Mouse (Mus musculus) limb, embryonic 14.5 days (tissue): ENCODE measurements around the gene Slc18a2. TPM values are rescaled to one million over a fixed set of nuclear protein-coding genes. Genes with fewer than 3 reads are reported as not detected.
A peak's percentile ranks its signal among the peaks of the same experiment; 100 is the strongest.

Experiments
- ATAC-seq: fragments of 200-750 bp; cut with Nextera tagmentation; 2 replicates; pipeline ENCODE4 v1.8.0; 2017; ENCODE audit warnings: low read depth, moderate number of reproducible peaks, moderate TSS enrichment; ENCODE audit not compliant: low FRiP score
- DNase-seq: peaks from one replicate; pipeline ENCODE4 v3.0.0-alpha.2; 2015; ENCODE audit warnings: low spot score
- H3K27ac ChIP-seq: fragments of 300-500 bp; sonication (generic); replicated peaks from 2 replicates; pipeline ENCODE4 v1.5.1; 2014; ENCODE audit warnings: low read depth, mild to moderate bottlenecking, low read length, moderate library complexity, mixed read lengths
- H3K27me3 ChIP-seq: fragments of 300-500 bp; sonication (generic); 2 replicates; pipeline ENCODE4 v1.6.1; 2014; ENCODE audit warnings: low read length, mixed read lengths; ENCODE audit not compliant: control insufficient read depth, insufficient read depth
- H3K36me3 ChIP-seq: fragments of 300-500 bp; sonication (generic); 2 replicates; pipeline ENCODE4 v1.6.1; 2014; ENCODE audit warnings: mild to moderate bottlenecking, low read length, moderate library complexity, mixed read lengths; ENCODE audit not compliant: control insufficient read depth, insufficient read depth
- H3K4me1 ChIP-seq: fragments of 300-500 bp; sonication (generic); 2 replicates; pipeline ENCODE4 v1.6.1; 2014; ENCODE audit warnings: antibody characterized with exemption, low read length, mixed read lengths; ENCODE audit not compliant: control insufficient read depth, insufficient read depth
- H3K4me2 ChIP-seq: fragments of 300-500 bp; sonication (generic); replicated peaks from 2 replicates; pipeline ENCODE4 v1.6.1; 2014; ENCODE audit warnings: low read depth, mild to moderate bottlenecking, low read length, moderate library complexity; ENCODE audit not compliant: severe bottlenecking
- H3K4me3 ChIP-seq: fragments of 300-500 bp; sonication (generic); replicated peaks from 2 replicates; pipeline ENCODE4 v1.5.1; 2014; ENCODE audit warnings: low read length
- H3K9ac ChIP-seq: fragments of 300-500 bp; sonication (generic); 2 replicates; pipeline ENCODE4 v1.6.1; 2014; ENCODE audit warnings: mild to moderate bottlenecking, low read depth, low read length, moderate library complexity; ENCODE audit not compliant: severe bottlenecking
- H3K9me3 ChIP-seq: fragments of 300-500 bp; sonication (generic); 2 replicates; pipeline ENCODE4 v1.6.1; 2016; ENCODE audit warnings: low read length; ENCODE audit not compliant: control insufficient read depth
- POLR2A ChIP-seq: fragments of 200-500 bp; IDR thresholded peaks from 2 replicates; pipeline ENCODE4 v1.8.0; 2012; ENCODE audit warnings: inconsistent platforms, mild to moderate bottlenecking, moderate library complexity, borderline replicate concordance; ENCODE audit not compliant: insufficient read depth, insufficient read length; ENCODE audit errors: extremely low read depth
- WGBS: fragments of 180-500 bp; shearing (Covaris S2); extraction: QIAGEN DNeasy Blood & Tissue Kit; methylation state at CpG from one replicate; pipeline ENCODE4 v1.1.7; 2014; 5-methylcytosine and 5-hydroxymethylcytosine counted together
- polyA plus RNA-seq, 2 experiments: library from polyadenylated mRNA; depleted of rRNA in 1 of 2; stranded (reverse) in 1 of 2; unstranded in 1 of 2; fragments of >200 nt; fragmentation: Nextera tagmentation in 1 of 2; extraction: Ambion mirVana in 1 of 2; gene quantifications; 2 replicates each; pipeline versions ENCODE4 v1.2.1 to v1.2.3; 2012 to 2014

Gene Slc18a2
- polyA plus RNA-seq, 2 experiments, result 2.6 to 8.2 TPM

DNA sequence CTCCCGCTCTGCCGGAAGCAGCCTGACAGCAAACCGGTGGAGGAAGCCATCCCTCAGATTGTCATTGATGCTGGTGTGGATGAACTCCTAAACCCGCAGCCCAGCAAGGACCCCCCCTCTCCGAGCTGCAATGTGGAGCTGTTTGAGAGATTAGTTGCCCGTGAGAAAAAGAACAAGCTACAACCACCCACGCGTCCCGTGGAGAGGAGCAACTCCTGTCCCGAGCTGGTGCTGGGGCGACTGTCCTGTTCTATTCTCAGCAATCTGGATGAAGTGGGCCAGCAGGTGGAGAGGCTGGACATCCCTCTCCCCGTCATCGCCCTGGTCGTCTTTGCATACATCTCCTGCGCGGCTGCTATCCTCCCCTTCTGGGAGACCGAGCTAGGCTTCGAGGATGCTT lies 25.7 kb upstream of the Slc18a2 start:
- no peak for DNase-seq
- Histone ChIP-seq H3K4me1 (no peaks in the 10 kb centered on the region), H3K27ac (no peak overlapping the region), H3K27me3 (no peaks in the 10 kb centered on the region), H3K36me3 (no peaks in the 10 kb centered on the region), H3K4me3 (no peak overlapping the region), H3K4me2 (no peak overlapping the region), H3K9me3 (no peaks in the 10 kb centered on the region), H3K9ac (no peak overlapping the region)
- ATAC-seq, result no peak
- 89% methylated on average over 18 of the region's 18 CpGs for WGBS
- no peak for TF ChIP-seq POLR2A

DNA sequence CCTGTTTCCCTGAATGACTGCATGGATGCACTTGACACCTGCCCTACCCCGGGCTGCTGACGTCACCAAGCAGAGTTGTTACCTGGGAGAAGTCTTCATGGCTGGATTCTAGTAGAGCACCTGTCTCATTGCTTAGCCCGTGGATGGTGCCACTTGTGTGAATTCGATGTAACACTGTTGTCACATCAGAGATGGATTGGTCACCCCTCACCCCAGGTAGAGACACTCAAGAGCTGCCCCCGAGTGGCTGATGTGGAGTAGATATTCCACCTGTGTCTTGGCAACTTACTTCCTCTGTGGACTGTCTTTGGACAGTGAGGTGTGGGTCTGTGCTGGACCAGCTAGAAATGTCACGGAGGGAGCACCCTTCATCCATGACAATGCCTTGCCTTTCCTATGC lies 24.6 kb upstream of the Slc18a2 start:
- H3K27ac ChIP-seq, result no peak overlapping the region
- DNase-seq (no peak), ATAC-seq (no peak)
- no peak overlapping the region for H3K9ac ChIP-seq
- no peaks in the 10 kb centered on the region for H3K27me3 ChIP-seq
- no peak overlapping the region for H3K4me2 ChIP-seq
- 83% methylated on average over 6 of the region's 6 CpGs for WGBS
- H3K4me3 ChIP-seq, result no peak overlapping the region
- no peak for TF ChIP-seq POLR2A
- H3K4me1 ChIP-seq, result no peaks in the 10 kb centered on the region
- H3K9me3 ChIP-seq, result no peaks in the 10 kb centered on the region
- no peaks in the 10 kb centered on the region for H3K36me3 ChIP-seq

DNA sequence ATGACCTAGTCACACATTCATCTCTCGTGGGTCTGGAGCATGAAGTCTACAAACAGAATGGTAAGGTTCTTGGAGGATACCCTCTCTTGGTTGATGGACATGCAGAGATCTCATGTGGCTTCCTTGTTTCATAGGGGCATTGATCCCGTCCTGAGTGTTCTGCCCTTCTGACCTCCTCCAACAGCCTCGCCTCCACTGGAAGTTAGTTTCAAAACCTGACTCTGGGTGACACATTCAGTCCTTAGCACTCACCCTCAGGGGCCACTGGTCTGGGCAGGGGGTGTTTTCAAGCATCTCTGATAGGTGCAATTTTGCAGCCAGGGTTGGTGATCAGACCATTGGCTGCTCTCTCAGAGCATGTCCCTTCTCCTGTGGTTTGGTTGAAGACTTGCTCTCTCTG lies 22.1 kb upstream of the Slc18a2 start:
- 73% methylated on average over 3 of the region's 3 CpGs for WGBS
- TF ChIP-seq POLR2A, result no peak

DNA sequence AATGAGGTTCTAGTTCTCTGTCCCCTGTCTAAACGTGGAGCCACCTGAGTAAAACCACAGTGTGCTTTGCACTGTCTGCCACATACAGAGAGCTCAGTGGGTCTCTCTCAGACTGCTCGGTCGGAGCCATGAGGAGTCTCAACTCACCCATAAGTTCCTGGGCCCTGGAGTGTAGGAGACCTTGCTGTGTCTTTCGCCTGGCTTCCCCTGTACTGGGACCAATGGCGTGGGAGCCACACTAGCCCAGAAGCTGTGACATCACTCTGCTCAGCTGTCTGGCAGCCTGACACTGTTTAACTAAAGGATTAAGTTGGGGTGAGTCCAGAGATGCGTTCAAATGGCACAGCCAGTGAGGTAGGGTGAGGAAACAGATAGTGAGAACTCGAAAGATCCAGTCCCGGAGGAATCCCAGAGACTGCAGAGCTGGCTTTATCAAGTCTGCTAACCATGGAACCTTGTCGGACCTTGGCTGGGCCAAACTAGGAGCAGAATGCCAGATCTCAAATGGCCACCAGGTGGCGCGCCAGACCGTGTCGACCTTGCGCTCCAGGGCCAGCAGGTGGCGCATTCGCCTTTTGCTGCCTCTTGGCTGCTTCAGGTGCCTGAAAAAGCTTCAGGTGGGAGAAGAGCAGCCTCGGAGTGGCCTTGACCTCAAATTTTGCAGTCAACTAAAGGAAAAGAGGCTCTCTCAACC lies 21.4 kb upstream of the Slc18a2 start:
- no peaks in the 10 kb centered on the region for H3K36me3 ChIP-seq
- no peak overlapping the region for H3K4me2 ChIP-seq
- 24% methylated on average over 17 of the region's 17 CpGs for WGBS
- DNase-seq (peak; percentile 71), ATAC-seq (no peak)
- no peak overlapping the region for H3K9ac ChIP-seq
- no peak overlapping the region for H3K4me3 ChIP-seq
- H3K27ac ChIP-seq, result no peak overlapping the region
- no peaks in the 10 kb centered on the region for H3K27me3 ChIP-seq
- no peaks in the 10 kb centered on the region for H3K4me1 ChIP-seq
- 0 out of 2 replicates have a peak, but pooled peaks have one; percentile 31 for TF ChIP-seq POLR2A
- H3K9me3 ChIP-seq, result no peaks in the 10 kb centered on the region

More for the DNA sequence above, 22.1 kb upstream of the Slc18a2 start:
- Histone ChIP-seq H3K27ac (no peak overlapping the region), H3K4me1 (no peaks in the 10 kb centered on the region), H3K27me3 (no peaks in the 10 kb centered on the region), H3K9ac (no peak overlapping the region), H3K9me3 (no peaks in the 10 kb centered on the region), H3K4me2 (no peak overlapping the region), H3K4me3 (no peak overlapping the region), H3K36me3 (no peaks in the 10 kb centered on the region)
- DNase-seq (no peak), ATAC-seq (no peak)

DNA sequence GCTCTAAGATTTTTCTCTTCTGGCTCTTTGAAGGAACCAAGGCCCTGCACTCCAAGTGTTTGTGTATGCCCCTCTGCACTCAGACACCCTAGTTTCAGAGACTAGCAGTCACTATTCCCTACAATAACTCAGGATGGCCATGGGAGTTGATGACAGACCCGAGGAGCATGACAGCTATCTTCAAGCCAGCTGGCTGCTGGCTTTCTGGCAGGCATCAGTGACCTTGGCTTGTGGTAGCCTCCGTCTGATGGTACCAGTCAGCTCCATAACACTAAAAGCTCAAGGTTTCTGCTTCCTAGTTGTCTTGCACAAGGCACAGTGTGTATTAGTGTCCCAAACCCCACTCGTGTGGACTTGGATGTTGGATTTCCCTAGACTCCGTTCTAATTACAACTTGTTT lies 18.7 kb upstream of the Slc18a2 start:
- ATAC-seq (no peak), DNase-seq (no peak)
- no peaks in the 10 kb centered on the region for H3K36me3 ChIP-seq
- no peak overlapping the region for H3K4me2 ChIP-seq
- no peak overlapping the region for H3K9ac ChIP-seq
- 78% methylated on average over 4 of the region's 4 CpGs for WGBS
- no peak overlapping the region for H3K4me3 ChIP-seq
- H3K4me1 ChIP-seq, result no peaks in the 10 kb centered on the region
- H3K27me3 ChIP-seq, result no peaks in the 10 kb centered on the region
- TF ChIP-seq POLR2A, result no peak
- no peaks in the 10 kb centered on the region for H3K9me3 ChIP-seq
- H3K27ac ChIP-seq, result no peak overlapping the region
